Mouse (Mus musculus) ZHBTc4 (cell line): ENCODE data around the gene Adamts1.

Experiments
- DNase-seq: peaks from one replicate; pipeline ENCODE4 v3.0.0-alpha.2; 2011; ENCODE audit warnings: low read depth, low spot score

Gene Adamts1

DNA sequence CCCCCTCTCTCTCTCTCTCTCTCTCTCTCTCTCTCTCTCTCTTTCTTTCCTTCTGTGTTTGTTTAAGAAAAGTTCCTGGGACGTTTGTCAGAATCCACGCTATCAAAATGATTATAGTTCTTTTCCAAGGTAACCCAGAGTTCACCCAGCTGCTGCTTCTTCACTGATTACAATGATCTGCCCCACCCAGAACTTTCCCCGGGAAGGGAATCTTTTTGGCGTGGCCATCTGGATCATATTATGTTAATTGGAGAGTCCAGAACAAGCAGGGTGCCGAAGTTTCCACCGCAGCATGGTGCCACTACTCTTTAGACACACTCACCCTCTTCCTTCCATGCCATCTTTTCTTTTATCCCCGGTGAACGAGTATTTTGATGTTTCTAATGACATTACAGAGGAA is 37.2 kb downstream of the Adamts1 start:
- no peak for DNase-seq

DNA sequence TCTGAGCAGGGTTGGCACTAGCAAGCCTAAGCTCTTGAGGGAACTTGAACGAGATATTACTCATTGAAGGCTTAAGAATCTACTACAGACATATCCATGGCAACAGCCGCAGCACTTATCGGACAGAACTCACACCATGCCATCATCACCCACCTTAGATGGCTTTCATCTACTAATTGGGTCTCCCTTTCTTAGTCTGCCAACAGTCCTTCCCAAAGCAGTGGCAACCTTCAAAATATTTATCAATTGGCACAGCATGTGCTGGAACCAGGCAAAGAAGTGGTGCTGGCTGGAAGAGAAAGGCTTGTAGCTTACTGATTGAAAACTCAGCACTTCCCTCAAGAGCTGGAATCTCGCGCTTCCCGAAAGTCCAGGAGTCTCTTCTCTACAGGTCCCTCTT is 37.7 kb downstream of the Adamts1 start:
- no peak for DNase-seq

DNA sequence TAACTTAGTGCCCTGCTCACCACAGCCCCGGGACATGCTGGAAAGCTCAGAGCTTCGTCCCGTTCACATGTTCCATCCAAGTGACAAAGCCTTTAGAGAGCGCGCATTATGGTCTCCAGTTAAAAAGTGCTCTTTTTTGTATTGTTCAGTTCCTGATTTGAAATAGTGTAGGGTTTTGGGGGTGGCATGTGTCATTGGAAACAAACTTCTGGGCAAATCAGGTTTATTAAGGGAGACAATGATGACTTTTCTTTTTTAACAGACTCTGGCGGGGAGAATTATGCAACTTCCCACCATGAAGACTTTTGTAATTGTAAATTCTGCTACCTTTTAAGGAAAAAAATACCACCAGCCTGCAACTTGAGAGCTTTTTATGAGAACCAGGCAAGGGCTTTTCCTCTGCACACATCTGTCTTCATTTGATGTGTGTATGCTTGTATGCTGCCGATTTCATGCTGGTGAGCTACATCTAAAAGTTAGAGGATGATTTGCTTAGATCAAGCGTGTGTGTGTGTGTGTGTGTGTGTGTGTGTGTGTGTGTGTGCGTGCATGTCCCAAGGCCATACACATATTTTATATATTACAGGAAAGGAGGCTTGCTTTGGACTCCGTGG is 40.8 kb downstream of the Adamts1 start:
- DNase-seq = no peak

DNA sequence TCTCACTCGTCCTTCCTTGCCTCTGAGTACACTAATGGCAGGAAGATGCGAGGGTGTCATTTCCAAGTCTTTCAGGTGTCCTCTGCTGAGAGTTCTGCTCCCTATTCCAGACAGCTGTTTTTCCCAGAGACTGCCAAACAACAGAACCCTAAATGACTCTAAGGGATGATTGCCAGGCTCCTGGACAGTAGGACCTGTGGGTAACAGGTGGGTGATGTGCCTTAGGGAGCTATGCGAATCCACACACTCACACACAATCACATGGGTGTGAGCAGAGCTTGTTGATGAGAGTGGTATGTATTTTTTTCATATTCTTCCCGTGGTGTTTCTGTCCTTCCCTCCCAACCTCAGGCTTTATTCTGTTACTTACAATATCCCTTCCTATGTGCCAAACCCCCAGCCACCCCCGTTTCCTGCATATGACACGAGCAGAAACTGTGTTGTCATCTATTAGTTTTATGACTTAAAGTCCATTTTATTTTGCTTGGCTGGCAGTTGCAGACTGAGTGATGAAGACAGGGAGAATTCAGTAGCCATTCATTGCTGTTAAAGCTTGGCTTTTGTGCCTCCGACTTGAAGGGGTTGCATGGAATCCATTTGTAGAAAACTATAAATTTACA is 41.8 kb downstream of the Adamts1 start:
- no peak for DNase-seq

DNA sequence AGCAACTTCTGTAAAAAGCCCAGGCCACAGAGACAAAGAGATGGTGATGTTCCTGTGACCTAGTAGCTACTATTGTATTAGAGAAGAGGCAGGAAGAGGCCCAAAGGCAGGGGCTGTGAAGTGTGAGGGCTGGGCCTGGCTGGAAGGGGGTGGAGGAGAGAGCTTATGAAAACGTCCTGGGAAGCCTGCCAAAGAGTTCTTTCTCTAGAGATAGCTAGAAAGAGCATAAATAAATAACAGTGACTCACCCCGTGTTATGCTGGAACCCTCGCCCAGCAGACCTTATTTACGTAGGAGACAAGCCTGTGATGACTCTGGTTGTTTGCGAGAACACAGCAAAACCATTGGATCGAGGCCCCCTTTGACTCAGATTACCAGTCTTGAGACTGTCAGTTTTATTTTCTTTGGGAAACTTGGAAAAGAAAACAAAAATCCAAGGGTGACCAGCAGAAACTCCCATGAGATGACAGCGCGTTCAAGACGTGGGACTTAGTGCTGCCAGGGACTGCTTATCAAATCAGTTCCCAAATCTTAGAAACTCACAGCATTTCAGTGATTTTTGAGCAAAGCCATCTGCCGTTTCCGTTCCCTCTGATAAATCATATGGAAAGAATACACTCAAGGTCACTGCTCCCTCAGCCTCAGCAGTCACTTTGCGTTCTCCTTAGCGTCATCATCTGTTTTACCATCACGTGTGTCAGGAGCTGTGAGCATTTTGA is 46.7 kb downstream of the Adamts1 start:
- no peak for DNase-seq

- DNase-seq = no peak
These were observed 53.6 kb downstream of the Adamts1 start for GRCm38 (mm10) chr16:85749335-85749734.

GRCm38 (mm10) chr16:85747589-85748360 is 55.1 kb downstream of the Adamts1 start:
- no peak for DNase-seq

DNA sequence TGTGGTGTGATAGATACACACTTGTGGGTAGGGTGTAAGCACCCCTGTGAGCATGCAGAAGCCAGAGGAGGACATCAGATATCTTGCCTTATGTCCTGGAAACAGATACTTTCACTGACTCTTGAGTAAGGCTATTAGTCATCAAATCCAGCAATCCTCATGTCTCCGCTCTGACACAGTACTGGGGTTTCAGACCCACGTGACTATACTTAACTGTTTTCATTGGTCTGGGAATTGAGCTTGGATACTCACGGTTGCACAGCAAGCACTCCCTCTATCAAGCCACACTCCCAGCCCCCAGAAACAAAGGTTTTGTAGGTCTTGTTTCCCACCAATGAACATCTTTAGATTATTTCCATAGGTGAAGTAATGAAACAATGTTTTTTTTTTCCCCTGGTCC is 56.5 kb downstream of the Adamts1 start:
- DNase-seq = no peak
